Mouse (Mus musculus): ENCODE measurements around the gene Nucks1.

- TF ChIP-seq CTCF (IDR thresholded peaks at IDR 0.05; ENCODE audit: control insufficient read depth, insufficient read depth, insufficient replicate concordance, low read depth, low read length) (no peak), POLR2A (IDR thresholded peaks at IDR 0.05; ENCODE audit: control insufficient read depth, low read depth, low read length) (no peak)
These were observed 57.0 kb downstream of the Nucks1 start for GRCm38 (mm10) chr1:131967336-131967735.

All from testis, adult 2 months (tissue).